Mouse (Mus musculus) limb, embryonic 14.5 days (tissue): Measurements from ENCODE around the gene Fbxo9. TPM values are rescaled to one million over a fixed set of nuclear protein-coding genes. Genes with fewer than 3 reads are reported as not detected.

Experiments used
- ATAC-seq: fragments of 200-750 bp; cut with Nextera tagmentation; 2 replicates; pipeline ENCODE4 v1.8.0; 2017; ENCODE audit warnings: low read depth, moderate number of reproducible peaks, moderate TSS enrichment; ENCODE audit not compliant: low FRiP score
- DNase-seq: peaks from one replicate; pipeline ENCODE4 v3.0.0-alpha.2; 2015; ENCODE audit warnings: low spot score
- H3K27ac ChIP-seq: fragments of 300-500 bp; sonication (generic); replicated peaks from 2 replicates; pipeline ENCODE4 v1.5.1; 2014; ENCODE audit warnings: low read depth, mild to moderate bottlenecking, low read length, moderate library complexity, mixed read lengths
- H3K27me3 ChIP-seq: fragments of 300-500 bp; sonication (generic); 2 replicates; pipeline ENCODE4 v1.6.1; 2014; ENCODE audit warnings: low read length, mixed read lengths; ENCODE audit not compliant: control insufficient read depth, insufficient read depth
- H3K36me3 ChIP-seq: fragments of 300-500 bp; sonication (generic); 2 replicates; pipeline ENCODE4 v1.6.1; 2014; ENCODE audit warnings: mild to moderate bottlenecking, low read length, moderate library complexity, mixed read lengths; ENCODE audit not compliant: control insufficient read depth, insufficient read depth
- H3K4me1 ChIP-seq: fragments of 300-500 bp; sonication (generic); 2 replicates; pipeline ENCODE4 v1.6.1; 2014; ENCODE audit warnings: antibody characterized with exemption, low read length, mixed read lengths; ENCODE audit not compliant: control insufficient read depth, insufficient read depth
- H3K4me2 ChIP-seq: fragments of 300-500 bp; sonication (generic); replicated peaks from 2 replicates; pipeline ENCODE4 v1.6.1; 2014; ENCODE audit warnings: low read depth, mild to moderate bottlenecking, low read length, moderate library complexity; ENCODE audit not compliant: severe bottlenecking
- H3K4me3 ChIP-seq: fragments of 300-500 bp; sonication (generic); replicated peaks from 2 replicates; pipeline ENCODE4 v1.5.1; 2014; ENCODE audit warnings: low read length
- H3K9ac ChIP-seq: fragments of 300-500 bp; sonication (generic); 2 replicates; pipeline ENCODE4 v1.6.1; 2014; ENCODE audit warnings: mild to moderate bottlenecking, low read depth, low read length, moderate library complexity; ENCODE audit not compliant: severe bottlenecking
- H3K9me3 ChIP-seq: fragments of 300-500 bp; sonication (generic); 2 replicates; pipeline ENCODE4 v1.6.1; 2016; ENCODE audit warnings: low read length; ENCODE audit not compliant: control insufficient read depth
- POLR2A ChIP-seq: fragments of 200-500 bp; IDR thresholded peaks from 2 replicates; pipeline ENCODE4 v1.8.0; 2012; ENCODE audit warnings: inconsistent platforms, mild to moderate bottlenecking, moderate library complexity, borderline replicate concordance; ENCODE audit not compliant: insufficient read depth, insufficient read length; ENCODE audit errors: extremely low read depth
- WGBS: fragments of 180-500 bp; shearing (Covaris S2); extraction: QIAGEN DNeasy Blood & Tissue Kit; methylation state at CpG from one replicate; pipeline ENCODE4 v1.1.7; 2014; 5-methylcytosine and 5-hydroxymethylcytosine counted together
- polyA plus RNA-seq, 2 experiments: library from polyadenylated mRNA; depleted of rRNA in 1 of 2; stranded (reverse) in 1 of 2; unstranded in 1 of 2; fragments of >200 nt; fragmentation: Nextera tagmentation in 1 of 2; extraction: Ambion mirVana in 1 of 2; gene quantifications; 2 replicates each; pipeline versions ENCODE4 v1.2.1 to v1.2.3; 2012 to 2014

The Fbxo9 gene
- polyA plus RNA-seq, 2 experiments, result 43.6 to 61.4 TPM

GRCm38 (mm10) chr9:78045171-78045570 is 63.7 kb downstream of the Fbxo9 start:
- no peak overlapping the region for H3K9ac ChIP-seq
- TF ChIP-seq POLR2A, result no peak
- H3K9me3 ChIP-seq, result no peaks in the 10 kb centered on the region
- peak overlapping the region; percentile 26; the same call in 1 of the 2 replicates for H3K27ac ChIP-seq
- DNase-seq (peak; percentile 23), ATAC-seq (0 out of 2 replicates have a peak, but pooled peaks have one; percentile 60)
- no peaks in the 10 kb centered on the region for H3K36me3 ChIP-seq
- peaks cover 3% of the 10 kb centered on the region; the same call in 1 of the 2 replicates for H3K4me1 ChIP-seq
- H3K4me2 ChIP-seq, result no peak overlapping the region
- no peak overlapping the region for H3K4me3 ChIP-seq
- no peaks in the 10 kb centered on the region for H3K27me3 ChIP-seq
- WGBS, result 60% methylated on average over 6 of the region's 6 CpGs

GRCm38 (mm10) chr9:78038755-78039489 is 69.9 kb downstream of the Fbxo9 start:
- no peak overlapping the region for H3K9ac ChIP-seq
- WGBS, result 38% methylated on average over 18 of the region's 18 CpGs
- ATAC-seq, result peak; percentile 72
- H3K27me3 ChIP-seq, result no peaks in the 10 kb centered on the region
- no peak overlapping the region for H3K4me2 ChIP-seq
- DNase-seq, result peak; percentile 78
- H3K9me3 ChIP-seq, result no peaks in the 10 kb centered on the region
- no peaks in the 10 kb centered on the region for H3K4me1 ChIP-seq
- TF ChIP-seq POLR2A, result no peak
- H3K27ac ChIP-seq, result no peak overlapping the region
- H3K4me3 ChIP-seq, result no peak overlapping the region
- H3K36me3 ChIP-seq, result no peaks in the 10 kb centered on the region

- ATAC-seq (no peak), DNase-seq (no peak)
- Histone ChIP-seq H3K4me1 (no peaks in the 10 kb centered on the region), H3K4me2 (no peak overlapping the region), H3K9me3 (no peaks in the 10 kb centered on the region), H3K27ac (no peak overlapping the region), H3K4me3 (no peak overlapping the region), H3K36me3 (no peaks in the 10 kb centered on the region), H3K9ac (no peak overlapping the region), H3K27me3 (no peaks in the 10 kb centered on the region)
- 92% methylated on average over 8 of the region's 8 CpGs for WGBS
- TF ChIP-seq POLR2A, result no peak
These were observed 73.0 kb downstream of the Fbxo9 start for GRCm38 (mm10) chr9:78035831-78036230.

GRCm38 (mm10) chr9:78035296-78035695 is 73.6 kb downstream of the Fbxo9 start:
- H3K9ac ChIP-seq, result no peak overlapping the region
- no peak overlapping the region for H3K4me2 ChIP-seq
- no peaks in the 10 kb centered on the region for H3K4me1 ChIP-seq
- ATAC-seq (no peak), DNase-seq (no peak)
- 85% methylated on average over 5 of the region's 5 CpGs for WGBS
- no peaks in the 10 kb centered on the region for H3K36me3 ChIP-seq
- H3K27me3 ChIP-seq, result no peaks in the 10 kb centered on the region
- H3K4me3 ChIP-seq, result no peak overlapping the region
- H3K27ac ChIP-seq, result no peak overlapping the region
- TF ChIP-seq POLR2A, result no peak
- no peaks in the 10 kb centered on the region for H3K9me3 ChIP-seq

GRCm38 (mm10) chr9:78032930-78033329 is 75.9 kb downstream of the Fbxo9 start:
- no peak overlapping the region for H3K4me3 ChIP-seq
- no peak overlapping the region for H3K4me2 ChIP-seq
- TF ChIP-seq POLR2A, result no peak
- H3K27ac ChIP-seq, result no peak overlapping the region
- DNase-seq, result no peak
- no peaks in the 10 kb centered on the region for H3K9me3 ChIP-seq
- H3K36me3 ChIP-seq, result no peaks in the 10 kb centered on the region
- H3K4me1 ChIP-seq, result no peaks in the 10 kb centered on the region
- H3K9ac ChIP-seq, result no peak overlapping the region
- WGBS, result 86% methylated on average over 4 of the region's 4 CpGs
- H3K27me3 ChIP-seq, result no peaks in the 10 kb centered on the region
- ATAC-seq, result no peak

Other genes starting within 250 kb of the Fbxo9 start
- 59.1 and 83.9 TPM in 2 replicates for gene Elovl5, start 191.7 kb downstream of the Fbxo9 start, polyA plus RNA-seq (2012; rRNA removed)
- 72.7 and 76.6 TPM in 2 replicates for gene Elovl5, start 191.7 kb downstream of the Fbxo9 start, polyA plus RNA-seq (2014; fragmentation: Nextera tagmentation; extraction: Ambion mirVana)
- 0.03 and 0.05 TPM in 2 replicates for gene Gcm1, start 57.1 kb downstream of the Fbxo9 start, polyA plus RNA-seq (2012; rRNA removed)
- gene Gcm1, start 57.1 kb downstream of the Fbxo9 start, polyA plus RNA-seq (2014; fragmentation: Nextera tagmentation; extraction: Ambion mirVana), result 0.11 TPM in 1 of 2 replicates, not detected in the other
- gene Ick, start 127 bp upstream of the Fbxo9 start, polyA plus RNA-seq (2012; rRNA removed), result 31.0 and 35.2 TPM in 2 replicates
- gene Ick, start 127 bp upstream of the Fbxo9 start, polyA plus RNA-seq (2014; fragmentation: Nextera tagmentation; extraction: Ambion mirVana), result 25.4 and 29.3 TPM in 2 replicates
- 35.2 and 47.5 TPM in 2 replicates for gene Gsta4, start 73.7 kb upstream of the Fbxo9 start, polyA plus RNA-seq (2012; rRNA removed)
- 68.2 and 76.4 TPM in 2 replicates for gene Gsta4, start 73.7 kb upstream of the Fbxo9 start, polyA plus RNA-seq (2014; fragmentation: Nextera tagmentation; extraction: Ambion mirVana)
- gene Gsta1, start 121.6 kb upstream of the Fbxo9 start, polyA plus RNA-seq (2012; rRNA removed), result 0.55 TPM in 1 of 2 replicates, not detected in the other
- gene Gsta1, start 121.6 kb upstream of the Fbxo9 start, polyA plus RNA-seq (2014; fragmentation: Nextera tagmentation; extraction: Ambion mirVana), result 0.90 and 3.2 TPM in 2 replicates
- gene Gm3776, start 148.1 kb upstream of the Fbxo9 start, polyA plus RNA-seq (2012; rRNA removed), result 0.42 and 0.70 TPM in 2 replicates
- 1.5 and 2.6 TPM in 2 replicates for gene Gm3776, start 148.1 kb upstream of the Fbxo9 start, polyA plus RNA-seq (2014; fragmentation: Nextera tagmentation; extraction: Ambion mirVana)
- gene Gm10639, start 180.9 kb upstream of the Fbxo9 start, polyA plus RNA-seq (2012; rRNA removed), result not detected in 2 replicates
- gene Gm10639, start 180.9 kb upstream of the Fbxo9 start, polyA plus RNA-seq (2014; fragmentation: Nextera tagmentation; extraction: Ambion mirVana), result not detected in 2 replicates
- gene Omt2a, start 205.7 kb upstream of the Fbxo9 start, polyA plus RNA-seq (2012; rRNA removed), result not detected in 2 replicates
- gene Omt2a, start 205.7 kb upstream of the Fbxo9 start, polyA plus RNA-seq (2014; fragmentation: Nextera tagmentation; extraction: Ambion mirVana), result not detected in 2 replicates
- gene Omt2b, start 218.5 kb upstream of the Fbxo9 start, polyA plus RNA-seq (2012; rRNA removed), result not detected in 2 replicates
- not detected in 2 replicates for gene Omt2b, start 218.5 kb upstream of the Fbxo9 start, polyA plus RNA-seq (2014; fragmentation: Nextera tagmentation; extraction: Ambion mirVana)
- gene Gsta2, start 246.7 kb upstream of the Fbxo9 start, polyA plus RNA-seq (2012; rRNA removed), result 1.2 and 3.0 TPM in 2 replicates
- gene Gsta2, start 246.7 kb upstream of the Fbxo9 start, polyA plus RNA-seq (2014; fragmentation: Nextera tagmentation; extraction: Ambion mirVana), result 4.6 and 7.8 TPM in 2 replicates